Mouse (Mus musculus) central nervous system, embryonic 18 days (tissue): ENCODE results near the gene Sgcg. TPM values are rescaled to one million over a fixed set of nuclear protein-coding genes. Genes with fewer than 3 reads are reported as not detected.

Experiments
- polyA plus RNA-seq: library from polyadenylated mRNA; depleted of rRNA; stranded (reverse); fragments of >200 nt; gene quantifications from 2 replicates; pipeline ENCODE4 v1.2.3, GENCODE M21; 2012; rRNA removed

Gene Sgcg
- polyA plus RNA-seq: 0.08 and 1.5 TPM in 2 replicates

DNA sequence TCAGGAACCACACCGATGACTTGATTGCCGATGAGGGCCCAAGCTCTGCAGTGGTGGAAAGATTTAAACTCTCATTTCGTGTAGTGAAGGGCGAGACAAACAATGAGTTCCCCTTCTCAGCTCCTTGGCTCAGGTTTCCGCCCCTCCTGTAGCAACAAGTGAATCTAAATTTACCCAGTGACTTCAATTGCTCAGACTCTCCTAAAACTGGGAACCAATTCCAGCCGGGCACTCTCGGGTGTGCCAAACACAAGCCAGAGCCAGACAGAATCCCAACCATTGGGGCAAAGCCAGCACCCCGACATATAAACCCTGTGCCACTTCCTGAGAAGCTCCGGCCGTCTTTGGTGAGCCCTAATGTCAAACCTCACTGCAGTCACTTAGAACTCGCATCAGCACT lies at the start of gene Sgcg:
TSS of gene Sgcg (minus strand) at position 139 of the 400 bp plus-strand sequence.

Other genes starting within 250 kb of the Sgcg start
- 37.3 and 42.9 TPM in 2 replicates for gene Tnfrsf19, start 212.0 kb downstream of the Sgcg start, polyA plus RNA-seq
- gene Sacs, start 120.0 kb downstream of the Sgcg start, polyA plus RNA-seq: 13.7 and 14.9 TPM in 2 replicates
- gene Arl11, start 51.3 kb upstream of the Sgcg start, polyA plus RNA-seq: 0.40 and 0.41 TPM in 2 replicates
- 4.5 and 4.9 TPM in 2 replicates for gene Ebpl, start 101.9 kb upstream of the Sgcg start, polyA plus RNA-seq
- 57.5 and 61.4 TPM in 2 replicates for gene Kpna3, start 181.4 kb upstream of the Sgcg start, polyA plus RNA-seq